Mouse (Mus musculus): ENCODE data around the gene Ccin.

Gene Ccin

DNA sequence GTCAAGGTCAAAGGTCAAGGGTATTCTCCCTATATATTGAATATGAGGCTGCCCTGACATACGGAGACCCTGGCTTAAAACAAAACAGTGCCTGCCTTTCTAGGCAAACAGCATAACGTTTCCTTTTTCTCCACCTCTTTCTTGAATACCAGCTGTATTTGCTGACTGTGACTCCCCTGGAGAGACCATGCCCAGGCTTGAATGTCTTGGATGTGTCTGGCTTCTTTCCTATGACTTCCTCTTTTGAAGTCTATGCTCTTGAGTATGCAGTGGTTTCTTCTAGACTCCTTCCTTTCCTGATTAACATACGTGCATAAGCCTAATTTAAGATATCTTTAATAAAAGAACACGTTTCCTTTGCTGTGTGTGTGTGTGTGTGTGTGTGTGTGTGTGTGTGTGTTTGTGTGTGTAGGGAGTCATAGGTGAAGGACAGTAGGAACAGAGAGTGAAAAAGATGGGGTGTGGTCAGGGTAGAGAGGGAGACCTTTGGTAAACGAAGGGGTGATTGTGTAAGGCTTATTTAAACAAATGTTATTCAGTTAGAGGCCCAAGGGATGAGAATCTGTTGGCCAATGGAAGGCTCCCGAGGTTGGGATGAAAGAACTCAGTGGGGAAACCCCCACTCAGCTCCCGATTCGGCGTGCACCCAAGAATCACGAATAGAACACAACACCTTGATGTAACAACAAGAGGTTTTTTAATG lies 8.2 kb upstream of the Ccin start:
- DNase-seq (ENCODE audit: low read depth, low spot score), result no peak

DNA sequence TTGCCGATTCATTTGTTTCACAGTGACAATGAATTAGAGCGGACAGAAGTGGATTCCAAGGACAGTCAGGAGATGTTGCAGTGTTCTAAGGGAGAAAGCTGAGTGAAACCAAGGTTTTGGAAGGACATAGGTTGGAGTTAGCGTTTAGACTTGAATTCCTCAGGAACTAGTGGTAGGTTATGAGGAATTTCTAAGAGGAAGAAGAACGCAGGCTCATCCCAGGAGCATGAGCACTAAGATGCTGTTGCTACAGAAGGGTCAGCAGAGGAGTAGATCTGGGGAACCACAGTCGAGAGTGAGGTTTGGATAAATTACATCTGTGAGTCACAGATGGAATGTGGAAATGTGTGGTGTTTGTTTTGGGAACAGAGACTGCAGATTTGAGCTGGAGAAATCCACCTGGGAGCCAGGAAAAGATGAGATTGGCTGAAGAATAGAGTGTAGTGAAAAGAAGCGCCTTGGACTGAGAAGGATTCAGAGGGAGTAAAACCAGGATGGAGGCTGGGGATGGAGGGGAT lies 7.0 kb upstream of the Ccin start:
- no peak for DNase-seq (ENCODE audit: low read depth, low spot score)

DNA sequence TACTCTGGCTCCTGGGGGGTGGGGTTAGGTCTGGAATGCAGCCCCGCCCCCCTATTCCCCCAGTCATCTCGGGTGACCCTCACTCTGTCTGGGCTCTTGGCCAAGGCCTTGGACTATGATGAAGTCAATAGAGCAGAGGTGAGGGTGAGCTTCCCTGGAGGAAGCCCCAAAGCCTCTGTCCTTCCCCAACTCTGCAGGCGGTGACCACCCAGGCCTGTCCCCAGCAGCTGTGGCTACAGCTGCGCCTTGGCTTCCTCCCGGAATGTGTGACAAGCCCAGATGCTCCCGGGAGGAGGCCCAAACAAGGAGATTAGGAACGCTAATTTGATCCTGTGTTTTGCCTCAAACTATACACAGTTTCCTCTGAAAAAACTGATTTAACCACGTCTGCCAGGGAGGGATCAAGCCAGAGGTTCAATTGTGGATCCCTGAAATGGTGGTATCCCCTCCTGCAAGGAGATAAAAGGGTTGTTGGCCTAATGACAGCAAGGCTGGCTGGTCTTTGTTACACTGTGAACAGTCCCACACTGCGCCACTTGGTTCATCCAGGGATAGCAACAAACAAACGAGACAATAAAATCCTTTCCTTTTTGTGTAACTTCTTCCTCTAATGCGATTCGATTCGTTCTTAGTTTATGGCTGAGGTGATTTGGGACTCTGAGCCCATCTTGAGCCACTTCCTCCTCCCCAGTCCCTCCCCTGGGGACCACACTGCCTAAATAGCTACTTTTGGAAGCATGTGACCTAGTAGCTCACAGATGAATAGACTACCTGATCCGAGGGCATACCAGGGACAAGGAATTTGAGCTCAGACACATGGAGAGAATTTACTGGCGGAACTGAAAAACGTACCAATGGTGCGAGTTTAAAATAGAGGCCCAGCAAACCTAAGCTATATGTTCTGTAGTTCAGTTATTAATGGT lies 4.5 kb upstream of the Ccin start:
- peak; percentile 47 for DNase-seq (ENCODE audit: low read depth, low spot score)

DNA sequence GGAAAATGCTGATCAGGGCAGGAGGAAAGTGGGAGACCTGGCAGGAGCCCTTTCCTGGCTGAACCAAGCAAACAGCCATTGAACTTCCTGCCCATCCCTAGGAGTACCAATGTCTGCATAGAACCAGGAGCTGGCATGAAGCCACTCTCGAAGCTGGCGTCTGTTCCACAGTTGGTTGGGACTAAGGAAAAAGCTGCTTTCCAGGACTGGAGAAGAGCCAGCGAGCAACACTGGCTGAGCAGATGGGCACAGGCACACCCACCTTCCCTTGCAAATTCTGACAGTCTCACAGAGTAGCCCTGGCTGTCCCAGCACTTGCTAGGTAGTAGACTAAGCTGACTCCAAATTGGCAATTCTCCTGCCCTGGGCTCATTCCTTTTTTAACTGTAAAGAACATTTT lies 3.5 kb upstream of the Ccin start:
- DNase-seq (ENCODE audit: low read depth, low spot score), result no peak

DNA sequence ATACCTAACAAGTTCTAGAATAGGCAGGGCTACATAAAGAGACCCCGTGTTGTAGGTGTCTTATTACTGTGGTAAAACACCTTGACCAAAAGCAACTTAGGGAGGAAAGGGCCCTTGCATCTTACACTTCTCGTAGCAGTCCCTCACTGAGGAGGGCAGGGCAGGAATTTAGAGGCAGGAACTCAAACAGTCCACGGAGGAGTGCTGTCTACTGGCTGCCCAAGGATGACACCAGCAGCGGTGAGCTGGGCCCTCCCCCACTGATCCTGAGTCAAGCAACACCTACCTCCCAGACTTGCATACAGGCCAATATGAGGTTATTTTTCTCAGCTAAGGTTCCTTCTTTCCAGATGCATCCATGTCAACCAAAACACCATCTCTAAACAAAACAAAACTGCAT lies 3.0 kb upstream of the Ccin start:
- DNase-seq (ENCODE audit: low read depth, low spot score), result no peak

DNA sequence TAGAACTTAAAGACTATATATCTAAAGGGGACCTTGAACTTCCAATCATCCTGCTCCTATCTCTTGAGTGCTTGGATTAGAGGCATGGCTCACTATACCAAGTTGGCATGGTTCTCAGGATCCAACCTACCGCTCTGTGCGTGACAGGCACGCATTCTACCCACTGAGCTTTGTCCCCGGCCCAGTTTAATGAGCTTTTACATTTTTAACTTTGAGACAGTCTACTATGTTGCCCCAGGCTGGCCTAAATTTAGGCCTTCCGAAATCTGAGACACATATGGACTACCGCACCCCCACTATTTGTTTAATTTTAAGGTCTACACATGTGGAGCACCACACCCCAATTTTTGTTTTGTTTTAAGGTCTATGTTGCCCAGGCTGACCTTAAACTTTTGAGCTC lies 2.4 kb upstream of the Ccin start:
- DNase-seq (ENCODE audit: low read depth, low spot score), result no peak

DNA sequence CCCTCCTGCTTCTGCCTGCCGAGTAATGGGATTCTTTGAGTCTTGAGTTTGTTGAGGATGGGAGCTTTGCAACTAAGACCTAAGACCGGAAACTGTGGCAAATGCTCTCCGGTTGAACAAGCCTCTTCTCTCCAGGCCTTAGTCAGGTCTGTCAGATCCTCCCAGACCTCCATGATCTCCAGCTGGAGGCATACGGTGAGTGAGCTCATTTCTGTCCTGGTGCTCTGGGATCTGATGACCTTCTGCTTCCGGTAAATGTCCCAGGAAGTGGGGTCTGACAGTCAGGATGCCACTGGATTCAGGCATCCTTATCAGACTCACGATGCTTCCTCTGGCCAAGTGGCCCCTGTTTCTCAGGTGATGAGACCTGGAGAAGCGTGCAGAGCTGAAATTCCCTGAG lies 2.0 kb upstream of the Ccin start:
- DNase-seq (ENCODE audit: low read depth, low spot score), result no peak

DNA sequence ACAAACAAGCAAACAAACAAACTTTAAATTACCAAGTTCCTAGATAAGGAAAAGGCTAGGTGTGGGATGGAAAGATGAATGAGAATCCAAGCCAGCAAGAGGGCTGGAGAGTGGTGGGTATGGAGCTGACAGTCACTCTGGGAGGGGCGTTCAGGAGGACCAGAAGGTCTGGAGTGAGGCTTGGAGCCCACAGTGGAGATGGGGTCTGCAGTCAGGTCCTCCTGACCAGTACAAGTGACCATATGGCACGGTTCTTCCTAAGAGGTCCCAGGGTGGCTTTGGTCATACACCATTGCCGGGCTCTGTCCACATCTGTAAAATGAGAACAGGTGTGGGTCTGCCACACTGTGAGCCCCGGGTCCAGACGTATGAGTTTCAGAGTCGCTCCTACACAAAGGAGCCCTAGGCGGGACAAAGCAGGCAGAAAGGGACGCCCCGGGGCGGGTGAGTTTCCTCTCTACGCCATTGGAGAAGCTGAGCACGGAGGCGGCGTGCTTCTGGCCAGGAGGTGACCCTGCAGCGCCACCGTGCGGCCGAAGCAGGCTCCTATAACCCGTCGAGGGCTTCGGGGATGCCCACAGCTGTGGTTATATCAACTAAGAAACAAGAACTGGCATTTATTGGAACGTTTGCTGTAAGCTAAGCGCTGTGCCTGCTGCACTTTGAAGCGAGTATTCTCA lies 1.1 kb upstream of the Ccin start:
- DNase-seq (ENCODE audit: low read depth, low spot score), result peak; percentile 94

DNA sequence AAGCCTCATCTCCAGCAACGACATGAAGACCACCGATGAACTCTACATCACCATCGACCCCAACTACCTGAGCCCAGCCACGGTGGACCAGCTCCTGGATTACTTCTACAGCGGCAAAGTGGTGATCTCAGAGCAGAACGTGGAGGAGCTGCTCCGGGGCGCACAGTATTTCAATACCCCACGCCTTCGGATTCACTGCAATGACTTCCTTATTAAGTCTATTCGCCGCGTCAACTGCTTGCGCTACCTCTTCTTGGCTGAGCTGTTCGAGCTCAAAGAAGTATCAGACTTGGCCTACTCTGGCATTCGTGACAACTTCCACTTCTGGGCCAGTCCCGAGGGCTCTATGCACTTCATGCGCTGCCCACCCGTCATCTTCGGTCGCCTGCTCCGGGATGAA lies 473 bp downstream of the Ccin start:
- no peak for DNase-seq (ENCODE audit: low read depth, low spot score)

DNA sequence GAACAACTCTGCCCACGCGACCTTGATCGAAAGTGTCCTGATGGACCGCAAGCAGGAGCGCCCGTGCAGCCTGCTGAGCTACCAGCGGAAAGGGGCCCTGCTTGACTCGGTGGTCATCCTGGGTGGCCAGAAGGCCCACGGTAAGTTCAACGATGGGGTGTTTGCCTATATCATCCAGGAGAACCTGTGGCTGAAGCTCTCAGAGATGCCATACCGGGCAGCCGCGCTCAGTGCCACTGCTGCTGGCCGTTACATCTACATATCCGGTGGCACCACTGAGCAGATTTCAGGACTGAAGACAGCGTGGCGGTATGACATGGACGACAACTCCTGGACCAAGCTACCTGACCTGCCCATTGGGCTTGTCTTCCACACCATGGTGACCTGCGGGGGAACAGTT lies 1.0 kb downstream of the Ccin start:
- DNase-seq (ENCODE audit: low read depth, low spot score), result no peak

DNA sequence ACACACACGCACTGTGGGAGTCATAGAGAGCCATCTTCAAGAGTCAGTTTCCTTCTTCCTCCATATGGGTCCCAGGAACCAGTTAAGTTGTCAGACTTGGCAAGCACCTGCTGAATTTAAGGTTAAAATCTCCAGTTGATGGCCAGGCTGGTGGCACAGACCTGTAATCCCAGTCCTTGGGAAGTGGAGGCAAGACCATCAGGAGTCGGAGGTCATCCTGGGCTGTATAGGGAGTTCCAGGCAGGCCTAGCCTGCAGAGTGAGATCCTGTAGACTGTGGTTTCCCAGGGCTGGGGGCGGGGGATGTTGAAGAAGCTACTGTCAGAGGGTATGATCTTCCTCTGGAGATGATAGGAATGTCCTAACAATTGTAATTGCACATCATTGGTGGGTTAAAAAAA lies 5.7 kb downstream of the Ccin start:
- no peak for DNase-seq (ENCODE audit: low read depth, low spot score)

DNA sequence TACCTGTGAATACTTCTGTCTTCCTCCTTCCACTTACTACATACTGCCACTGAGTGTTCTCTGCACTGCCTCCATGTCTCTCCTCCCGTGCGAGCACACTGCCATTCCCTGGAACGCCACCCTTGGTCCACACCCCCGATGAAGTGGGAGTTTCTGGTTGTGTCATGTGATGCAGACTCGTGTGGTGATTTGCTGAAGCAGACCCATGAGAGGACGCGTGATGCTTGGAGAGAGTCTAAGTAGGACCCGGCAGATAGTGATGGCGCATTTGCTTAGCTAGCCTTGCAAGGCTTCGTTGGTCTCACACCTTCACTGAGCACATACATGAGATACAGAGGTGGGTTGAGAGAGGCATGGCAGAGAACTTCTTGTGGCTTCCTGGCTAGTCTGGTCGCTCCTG lies 9.8 kb downstream of the Ccin start:
- DNase-seq (ENCODE audit: low read depth, low spot score), result no peak

DNA sequence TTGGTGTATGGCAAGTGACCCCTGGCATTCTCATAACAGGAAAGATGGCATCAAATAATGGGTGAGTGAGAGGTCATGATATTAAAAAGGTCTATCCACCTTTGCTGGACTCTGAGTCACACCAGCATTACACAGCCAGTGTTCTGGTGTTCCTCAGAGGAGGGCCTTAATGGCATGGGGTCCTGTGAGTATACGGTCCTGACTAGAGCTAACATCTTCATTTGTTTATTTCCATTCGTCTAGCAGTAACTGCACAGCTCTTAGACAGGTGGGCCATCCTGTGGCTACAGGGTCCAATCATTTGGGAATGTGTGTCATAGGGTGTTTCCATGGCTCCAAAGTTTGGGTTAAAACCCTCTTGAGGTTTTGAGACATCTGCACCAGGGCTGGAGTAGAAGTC lies 11.1 kb downstream of the Ccin start:
- no peak for DNase-seq (ENCODE audit: low read depth, low spot score)

DNA sequence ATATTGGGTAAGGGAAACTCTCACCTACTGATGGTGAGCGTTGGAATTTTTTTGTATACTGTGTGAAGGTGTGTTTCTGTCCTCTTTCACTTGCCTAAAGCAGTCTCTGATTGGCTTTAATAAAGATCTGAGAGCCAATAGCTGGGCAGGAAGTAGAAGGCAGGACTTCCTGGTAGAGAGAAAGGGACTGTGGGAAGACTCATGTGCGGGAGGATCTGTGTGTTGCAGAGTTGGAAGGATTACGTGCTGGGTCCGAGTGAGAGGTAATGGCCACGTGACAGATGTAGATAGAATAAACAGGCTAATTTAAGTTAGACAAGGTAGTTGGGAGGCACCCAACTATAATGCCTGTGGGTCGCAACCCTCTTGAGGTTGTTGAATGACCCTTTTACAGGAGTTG lies 20.3 kb downstream of the Ccin start:
- DNase-seq (ENCODE audit: low read depth, low spot score), result no peak

DNA sequence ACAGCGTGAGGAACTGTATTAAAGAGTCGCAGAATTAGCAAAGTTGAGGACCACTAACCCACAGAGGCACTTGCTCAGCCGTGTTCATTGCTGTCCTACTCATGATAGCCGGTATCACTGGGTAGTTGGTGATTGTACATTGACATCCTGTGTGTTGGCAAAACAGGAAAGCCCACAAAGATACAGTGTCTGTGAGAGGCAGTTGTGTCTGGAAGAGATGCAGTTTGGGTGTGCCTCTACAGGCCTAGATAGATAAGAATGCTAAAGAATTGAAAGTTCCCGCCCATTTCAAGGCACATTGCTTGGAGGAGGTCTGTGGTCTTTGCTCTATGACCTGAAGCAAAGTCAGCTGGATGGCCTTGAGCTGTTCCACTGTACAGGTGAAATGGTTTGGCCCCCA lies 20.8 kb downstream of the Ccin start, which contains the start of gene Clta:
TSS of gene Clta (plus strand) at position 327 of the 400 bp plus-strand sequence.
- no peak for DNase-seq (ENCODE audit: low read depth, low spot score)

DNA sequence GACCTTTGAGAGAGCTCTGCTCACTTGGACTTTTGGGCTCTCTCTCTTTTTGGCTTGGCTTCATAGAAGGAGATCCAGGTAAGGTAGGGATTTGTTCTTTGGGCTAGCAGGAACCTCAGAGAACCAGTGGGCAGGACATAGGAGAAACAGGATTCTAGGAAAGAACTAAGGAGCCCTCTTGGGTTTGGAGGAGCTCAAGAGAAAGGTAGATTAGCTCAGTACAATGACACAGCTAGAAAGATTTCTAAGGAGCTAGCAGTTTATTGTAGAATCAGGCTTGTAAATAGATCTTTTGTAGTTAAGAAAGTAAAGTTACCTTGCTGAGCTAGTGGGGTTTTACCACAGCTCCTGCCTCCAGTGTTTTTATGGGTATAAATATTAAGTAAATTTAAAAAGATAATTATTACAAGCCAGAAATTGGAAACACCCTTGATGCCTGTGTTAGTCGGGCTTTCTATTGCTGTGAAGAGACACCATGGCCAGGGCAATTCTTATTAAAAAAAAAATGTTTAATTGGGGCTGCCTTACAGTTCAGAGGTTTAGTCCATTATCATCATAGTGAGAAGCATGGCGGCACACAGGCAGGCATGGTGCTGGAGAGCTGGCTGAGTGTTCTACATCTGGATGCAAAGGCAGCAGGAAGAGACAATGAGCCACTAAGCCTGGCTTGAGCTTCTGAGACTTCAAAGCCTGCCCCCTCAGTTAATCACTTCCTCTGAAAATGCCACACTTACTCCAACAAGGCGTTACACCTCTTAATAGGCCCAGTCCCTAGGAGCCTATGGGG lies 21.5 kb downstream of the Ccin start:
- no peak for DNase-seq (ENCODE audit: low read depth, low spot score)

DNA sequence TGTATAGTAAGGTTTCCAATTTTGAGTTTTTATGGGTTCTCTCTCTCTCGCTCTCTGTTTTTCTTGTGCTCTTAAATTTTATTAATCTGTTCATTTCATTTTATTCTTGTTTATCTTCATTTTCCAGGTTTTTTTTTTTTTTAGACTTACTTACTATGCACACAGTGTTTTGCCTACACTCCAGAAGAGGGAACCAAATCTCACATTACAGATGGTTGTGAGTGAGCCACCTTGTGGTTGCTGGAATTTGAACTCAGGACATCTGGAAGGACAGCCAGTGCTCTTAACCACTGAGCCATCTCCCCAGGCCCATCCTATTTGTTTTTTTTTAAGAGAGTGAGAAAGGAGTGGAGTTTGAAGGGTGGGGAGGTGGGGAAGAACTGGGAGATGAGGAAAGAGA lies 26.9 kb downstream of the Ccin start:
- no peak for DNase-seq (ENCODE audit: low read depth, low spot score)

DNA sequence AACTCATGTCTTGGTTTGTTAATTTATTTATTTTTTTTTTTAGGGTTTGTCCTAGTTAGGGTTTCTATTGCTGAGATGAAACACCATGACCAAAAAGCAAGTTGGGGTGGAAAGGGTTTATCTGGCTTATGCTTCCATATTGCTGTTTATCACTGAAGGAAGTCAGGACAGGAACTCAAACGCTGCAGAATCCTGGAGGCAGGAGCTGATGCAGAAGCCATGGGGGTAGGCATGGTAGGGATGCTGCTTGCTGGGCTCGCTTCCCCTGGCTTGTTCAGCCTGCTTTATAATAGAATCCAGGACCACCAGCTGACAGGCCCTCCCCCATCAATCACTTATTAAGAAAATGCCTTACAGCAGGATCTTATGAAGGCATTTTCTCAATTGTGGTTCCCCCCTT lies 27.6 kb downstream of the Ccin start:
- no peak for DNase-seq (ENCODE audit: low read depth, low spot score)

DNA sequence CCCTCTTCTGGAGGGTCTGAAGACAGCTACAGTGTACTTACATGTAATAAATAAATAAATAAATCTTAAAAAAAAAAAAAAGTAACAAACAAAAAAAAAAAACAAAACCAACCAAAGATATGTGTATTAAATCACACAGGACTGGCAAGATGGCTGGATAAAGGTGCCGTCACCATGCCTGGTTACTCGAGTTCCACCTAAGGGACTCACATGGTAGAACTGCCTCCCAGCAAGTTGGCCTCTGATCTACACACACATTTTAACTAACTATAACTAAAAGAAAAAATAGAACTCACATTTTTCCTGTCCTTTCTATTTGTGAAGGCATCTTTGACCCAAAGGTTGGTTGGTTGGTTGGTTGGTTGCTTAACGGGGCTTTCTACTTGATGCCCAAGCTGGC lies 28.5 kb downstream of the Ccin start:
- no peak for DNase-seq (ENCODE audit: low read depth, low spot score)

DNA sequence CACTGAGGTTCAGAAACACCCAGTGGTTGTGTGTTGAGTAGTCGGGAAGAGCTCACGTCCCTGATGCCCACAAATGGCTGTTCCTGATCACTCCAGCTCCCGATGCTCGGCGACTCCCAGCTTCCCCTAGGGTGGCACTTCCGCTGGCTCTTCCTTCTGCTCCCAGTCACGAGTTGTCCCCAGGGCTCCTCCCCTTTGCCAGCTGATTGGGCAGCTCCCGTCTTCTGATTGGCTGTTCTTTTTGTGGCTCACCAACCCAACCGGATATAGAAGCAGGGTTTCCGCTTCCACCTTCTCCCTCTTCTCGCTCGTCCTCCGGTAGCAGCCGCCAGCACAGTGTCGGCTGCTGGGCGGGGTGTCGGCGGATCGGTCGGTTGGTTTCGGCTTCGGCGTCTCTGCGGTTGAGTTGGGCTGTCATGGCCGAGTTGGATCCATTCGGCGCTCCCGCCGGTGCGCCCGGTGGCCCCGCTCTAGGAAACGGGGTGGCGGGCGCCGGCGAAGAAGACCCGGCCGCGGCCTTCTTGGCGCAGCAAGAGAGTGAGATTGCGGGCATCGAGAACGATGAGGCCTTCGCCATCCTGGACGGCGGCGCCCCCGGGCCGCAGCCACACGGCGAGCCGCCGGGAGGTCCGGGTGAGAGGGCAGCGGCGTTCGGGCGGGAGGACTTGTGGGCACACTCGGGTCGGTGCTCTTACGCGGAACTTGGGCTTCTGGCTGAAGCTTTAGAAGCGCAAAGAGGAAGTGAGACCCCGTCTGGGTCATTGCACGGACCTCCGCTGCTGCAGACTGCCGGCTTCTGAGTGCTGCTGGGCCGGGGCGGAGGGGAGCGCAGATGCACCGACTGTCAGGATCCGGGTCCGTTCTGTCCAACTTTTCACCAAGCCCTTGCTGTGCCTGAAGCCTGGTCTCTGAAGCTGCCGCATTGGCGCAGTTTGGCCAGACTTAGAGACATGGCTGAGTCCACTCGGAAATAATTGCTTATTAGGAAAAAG lies 29.4 kb downstream of the Ccin start:
- peak; percentile 95 for DNase-seq (ENCODE audit: low read depth, low spot score)
